In genomic region chr17:24617561-24618194, GRCm38 (mm10) we compare ENCODE assay signal across 12 mouse cellular contexts. TPM values are rescaled to one million over a fixed set of nuclear protein-coding genes. Genes with fewer than 3 reads are reported as not detected.
DNase-seq lines count a peak whose midpoint lies in the region; ATAC-seq and TF ChIP-seq lines count a peak whose summit lies in the region.
"Had no signal": no experiment of that assay in that cellular context is flagged by ENCODE, and none has a peak within 500 bp of the region (broad histone marks: within the 10 kb centered on the region; RNA-seq: fewer than 3 reads in every experiment).

No protein-coding gene starts in this region.

- H3K4me1 ChIP-seq in heart, embryonic 12.5 days (replicated peaks): no peaks in the 10 kb centered on the region
- peaks cover 49% of the 10 kb centered on the region for H3K4me1 ChIP-seq in E14TG2a.4 (replicated peaks; ENCODE audit: low read depth, low read length)
- H3K4me1 ChIP-seq in liver, embryonic 15.5 days (replicated peaks): peaks cover 29% of the 10 kb centered on the region
- H3K4me1 ChIP-seq in forebrain, embryonic 11.5 days (replicated peaks; ENCODE audit: control insufficient read depth, insufficient read depth, low read length): no peaks in the 10 kb centered on the region

- no peak overlapping the region for H3K27ac ChIP-seq in heart, embryonic 12.5 days (ENCODE audit: poor library complexity, severe bottlenecking)
- H3K27ac ChIP-seq in liver, embryonic 15.5 days (replicated peaks): peak overlapping the region; percentile 87
- H3K27ac ChIP-seq in forebrain, embryonic 11.5 days (ENCODE audit: low read depth, low read length): no peak overlapping the region

- H3K9me3 ChIP-seq in heart, embryonic 12.5 days (replicated peaks): no peaks in the 10 kb centered on the region
- H3K9me3 ChIP-seq in E14TG2a.4 (ENCODE audit: low read length): no peaks in the 10 kb centered on the region
- H3K9me3 ChIP-seq in liver, embryonic 15.5 days (replicated peaks): no peaks in the 10 kb centered on the region
- H3K9me3 ChIP-seq in forebrain, embryonic 11.5 days (ENCODE audit: control insufficient read depth, low read length): no peaks in the 10 kb centered on the region

- 81% methylated on average over 14 of the region's 14 CpGs for WGBS in heart, embryonic 12.5 days
- 31% methylated on average over 14 of the region's 14 CpGs for WGBS in liver, embryonic 15.5 days (ENCODE audit: insufficient replicate concordance)
- WGBS in forebrain, embryonic 11.5 days: 85% methylated on average over 14 of the region's 14 CpGs

- no peaks in the 10 kb centered on the region for H3K27me3 ChIP-seq in heart, embryonic 12.5 days (replicated peaks)
- no peaks in the 10 kb centered on the region for H3K27me3 ChIP-seq in E14TG2a.4 (ENCODE audit: insufficient read depth, low read length)
- H3K27me3 ChIP-seq in liver, embryonic 15.5 days: no peaks in the 10 kb centered on the region
- H3K27me3 ChIP-seq in forebrain, embryonic 11.5 days (ENCODE audit: control insufficient read depth, insufficient read depth, low read length): no peaks in the 10 kb centered on the region

- peak; percentile 86 for ATAC-seq in heart, embryonic 12.5 days (ENCODE audit: insufficient number of reproducible peaks, low FRiP score)
- peak; percentile 96 for ATAC-seq in liver, embryonic 15.5 days (ENCODE audit: insufficient read depth)
- no peak for ATAC-seq in forebrain, embryonic 11.5 days (replicated peaks; ENCODE audit: low FRiP score)

- no peak overlapping the region for H3K9ac ChIP-seq in heart, embryonic 12.5 days
- peak overlapping the region; percentile 38 for H3K9ac ChIP-seq in liver, embryonic 15.5 days
- H3K9ac ChIP-seq in forebrain, embryonic 11.5 days (ENCODE audit: low read length): no peak overlapping the region

- intact Hi-C loops in heart, postnatal 25 days (cut with DNase I): no loop called here

- H3K36me3 ChIP-seq in heart, embryonic 12.5 days: peaks cover 95% of the 10 kb centered on the region
- peaks cover 94% of the 10 kb centered on the region for H3K36me3 ChIP-seq in E14TG2a.4 (ENCODE audit: insufficient read depth, low read length)
- H3K36me3 ChIP-seq in liver, embryonic 15.5 days (replicated peaks): peaks cover 81% of the 10 kb centered on the region
- peaks cover 22% of the 10 kb centered on the region for H3K36me3 ChIP-seq in forebrain, embryonic 11.5 days (ENCODE audit: control insufficient read depth, insufficient read depth, low read length)

- no peak overlapping the region for H3K4me3 ChIP-seq in heart, embryonic 12.5 days
- H3K4me3 ChIP-seq in E14TG2a.4 (replicated peaks; ENCODE audit: low read length): 0 out of 2 replicates have a peak overlapping the region, but pooled peaks have one; percentile 32
- peak overlapping the region; percentile 7; the same call in 1 of the 2 replicates for H3K4me3 ChIP-seq in liver, embryonic 15.5 days (replicated peaks)
- H3K4me3 ChIP-seq in forebrain, embryonic 11.5 days (ENCODE audit: low read depth, low read length): no peak overlapping the region

- no peak for DNase-seq in heart, postnatal 25 days (ENCODE audit: low spot score)
- peak; percentile 76 for DNase-seq in c-Kit-positive CD71-positive TER-119-positive erythroid progenitor cells, embryonic 14.5 days (ENCODE audit: low spot score)
- no peak for DNase-seq in yolk sac, embryonic 10.5 days (ENCODE audit: low spot score)
- DNase-seq in adrenal gland, postnatal 14 days: no peak
- no peak for DNase-seq in forebrain, embryonic 11.5 days (ENCODE audit: low spot score)

- TF ChIP-seq CTCF in E14TG2a.4 (conservative IDR thresholded peaks at IDR 0.05; ENCODE audit: low read length): no peak

- no peak overlapping the region for H3K4me2 ChIP-seq in heart, embryonic 12.5 days
- peak overlapping the region; percentile 55 for H3K4me2 ChIP-seq in liver, embryonic 15.5 days
- H3K4me2 ChIP-seq in forebrain, embryonic 11.5 days (ENCODE audit: low read depth, low read length, severe bottlenecking): no peak overlapping the region

RNA-seq across cellular contexts. Expression of gene Tsc2, which starts 14.8 kb away (rescaled TPM):
- 66.5 and 74.6 TPM in 2 replicates for polyA plus RNA-seq in heart, embryonic 12.5 days (2016; fragmentation: Nextera tagmentation; extraction: Ambion mirVana)
- 100 to 1,000 TPM in 1 of 2 experiments, 10 to 100 TPM in 1; 93.9 to 101 TPM for total RNA-seq in heart, postnatal 25 days (2021)
- 18.8 and 21.4 TPM in 2 replicates for polyA plus RNA-seq in liver, embryonic 15.5 days (2015; fragmentation: Nextera tagmentation; extraction: Ambion mirVana)
- total RNA-seq in adrenal gland, postnatal 14 days (2021): 100 and 110 TPM in 2 replicates
- 77.6 and 87.4 TPM in 2 replicates for polyA plus RNA-seq in forebrain, embryonic 11.5 days (2014; fragmentation: Nextera tagmentation; extraction: Ambion mirVana)

RNA-seq across cellular contexts. Expression of gene Nthl1, which starts 14.8 kb away (rescaled TPM):
- polyA plus RNA-seq in heart, embryonic 12.5 days (2016; fragmentation: Nextera tagmentation; extraction: Ambion mirVana): 7.8 and 8.3 TPM in 2 replicates
- total RNA-seq in heart, postnatal 25 days (2021): 1 to 10 TPM; 2.8 to 3.4 TPM
- 5.8 and 6.4 TPM in 2 replicates for polyA plus RNA-seq in liver, embryonic 15.5 days (2015; fragmentation: Nextera tagmentation; extraction: Ambion mirVana)
- total RNA-seq in adrenal gland, postnatal 14 days (2021): 7.2 and 7.7 TPM in 2 replicates
- polyA plus RNA-seq in forebrain, embryonic 11.5 days (2014; fragmentation: Nextera tagmentation; extraction: Ambion mirVana): 20.0 TPM in 2 replicates
- total RNA-seq: monocyte, adult 5-6 weeks had no signal

RNA-seq across cellular contexts. Expression of gene Slc9a3r2, which starts 32.4 kb away (rescaled TPM):
- 56.6 and 59.7 TPM in 2 replicates for polyA plus RNA-seq in heart, embryonic 12.5 days (2016; fragmentation: Nextera tagmentation; extraction: Ambion mirVana)
- total RNA-seq in heart, postnatal 25 days (2021): 100 to 1,000 TPM in 1 of 2 experiments, 10 to 100 TPM in 1; 96.0 to 135 TPM
- polyA plus RNA-seq in liver, embryonic 15.5 days (2015; fragmentation: Nextera tagmentation; extraction: Ambion mirVana): 10.8 and 13.8 TPM in 2 replicates
- 90.2 and 99.1 TPM in 2 replicates for total RNA-seq in adrenal gland, postnatal 14 days (2021)
- 26.8 and 32.3 TPM in 2 replicates for polyA plus RNA-seq in forebrain, embryonic 11.5 days (2014; fragmentation: Nextera tagmentation; extraction: Ambion mirVana)

RNA-seq across cellular contexts. Expression of gene Npw, which starts 40.6 kb away (rescaled TPM):
- not detected in 2 replicates for polyA plus RNA-seq in heart, embryonic 12.5 days (2016; fragmentation: Nextera tagmentation; extraction: Ambion mirVana)
- total RNA-seq in heart, postnatal 25 days (2021): not detected
- 0.30 TPM in 1 of 2 replicates, not detected in the other for polyA plus RNA-seq in liver, embryonic 15.5 days (2015; fragmentation: Nextera tagmentation; extraction: Ambion mirVana)
- not detected in 2 replicates for total RNA-seq in adrenal gland, postnatal 14 days (2021)
- 0.32 TPM in 1 of 2 replicates, not detected in the other for polyA plus RNA-seq in forebrain, embryonic 11.5 days (2014; fragmentation: Nextera tagmentation; extraction: Ambion mirVana)
- total RNA-seq: monocyte, adult 5-6 weeks had no signal
- polyA plus RNA-seq: brain, embryonic 14.5 days; heart, embryonic 14.5 days; kidney, embryonic 16.5 days had no signal

RNA-seq across cellular contexts. Expression of gene Zfp598, which starts 51.8 kb away (rescaled TPM):
- polyA plus RNA-seq in heart, embryonic 12.5 days (2016; fragmentation: Nextera tagmentation; extraction: Ambion mirVana): 20.1 and 21.2 TPM in 2 replicates
- total RNA-seq in heart, postnatal 25 days (2021): 10 to 100 TPM; 17.5 to 17.9 TPM
- polyA plus RNA-seq in liver, embryonic 15.5 days (2015; fragmentation: Nextera tagmentation; extraction: Ambion mirVana): 9.9 and 12.5 TPM in 2 replicates
- total RNA-seq in adrenal gland, postnatal 14 days (2021): 44.5 and 47.4 TPM in 2 replicates
- polyA plus RNA-seq in forebrain, embryonic 11.5 days (2014; fragmentation: Nextera tagmentation; extraction: Ambion mirVana): 37.6 and 38.4 TPM in 2 replicates

Comparison
In these comparisons a context has a peak if more than half of its experiments do, and no peak if none do; other contexts are left out.
1. H3K4me3 ChIP-seq: peak in E14TG2a.4 (single experiment) and liver, embryonic 15.5 days (single experiment); none in heart, embryonic 12.5 days (single experiment) and forebrain, embryonic 11.5 days (single experiment).